Mouse (Mus musculus) adrenal gland, postnatal 4 days (tissue): ENCODE data around the gene Flywch2. TPM values are rescaled to one million over a fixed set of nuclear protein-coding genes. Genes with fewer than 3 reads are reported as not detected.
A peak's percentile ranks its signal among the peaks of the same experiment; 100 is the strongest.

ENCODE experiments used
- DNase-seq, 2 experiments: peaks; one replicate each; pipeline ENCODE4 v3.0.0; 2021 to 2022; ENCODE audit warnings: low spot score in 2 of 2, mixed read lengths in 2 of 2
- long read RNA-seq, 2 experiments: library from polyadenylated mRNA; stranded (forward); transcript quantifications; one replicate each; pipeline ENCODE4 v2.0.0; 2021
- total RNA-seq, 2 experiments: library from RNA; stranded (reverse); gene quantifications; 2 replicates each; pipeline ENCODE4 v1.2.3; 2021

The Flywch2 gene
- total RNA-seq, result 10 to 100 TPM; 14.0 to 14.4 TPM
- long read RNA-seq, experiment 1, transcript Flywch2-201 (3 exons, 694 nt), result major isoform, 11 of 15 reads
- long read RNA-seq, experiment 1, partial matches to known transcripts, result 1 of 15 reads
- long read RNA-seq, experiment 1, other reads (novel, unspliced or antisense), result 3 of 15 reads
- long read RNA-seq, experiment 2, transcript Flywch2-201 (3 exons, 694 nt), result major isoform, 10 of 18 reads
- long read RNA-seq, experiment 2, partial matches to known transcripts, result 6 of 18 reads
- long read RNA-seq, experiment 2, other reads (novel, unspliced or antisense), result 2 of 18 reads

DNA sequence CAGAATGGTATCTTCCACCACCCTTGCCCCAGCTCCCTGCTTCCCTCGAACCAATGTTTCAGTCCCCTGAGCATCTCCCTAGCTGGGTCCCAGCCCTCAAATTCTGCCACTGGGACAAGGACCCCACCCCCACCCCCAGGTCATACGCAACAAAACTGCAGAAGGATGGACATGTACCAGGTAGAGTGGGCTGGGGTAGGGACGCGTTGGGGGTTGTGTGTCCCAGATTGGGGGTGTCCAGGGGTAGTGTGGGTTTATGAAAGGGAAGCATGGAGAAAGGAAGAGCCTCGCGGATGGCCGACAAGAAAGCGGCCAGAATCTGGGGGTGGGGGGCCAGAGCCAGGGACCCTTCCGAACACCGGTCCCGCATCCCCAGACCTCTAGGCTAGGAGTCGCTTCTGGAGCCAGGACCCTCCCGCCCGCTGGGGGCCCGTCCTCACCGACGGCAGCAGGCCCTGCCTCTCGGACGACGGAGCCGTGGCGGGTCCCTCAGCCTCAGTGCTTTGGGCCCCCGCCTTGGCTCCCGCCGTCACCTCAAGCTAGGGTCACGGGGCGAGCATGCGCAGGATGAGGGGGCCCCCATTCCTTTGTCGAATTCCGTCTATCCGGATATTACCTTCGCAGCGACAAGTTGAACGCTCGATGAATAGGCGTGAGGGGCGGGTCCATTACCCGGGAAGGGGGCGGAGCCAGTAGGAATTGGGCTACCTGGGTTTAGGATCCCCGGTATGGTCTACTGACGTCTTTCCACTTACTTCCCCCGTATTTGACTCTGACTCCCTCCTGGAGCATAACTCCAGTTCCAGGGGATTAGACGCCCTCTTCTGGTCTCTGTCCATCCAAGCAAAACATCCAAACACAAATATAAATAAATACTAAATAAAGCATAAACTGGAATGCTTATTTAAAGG is at the start of gene Flywch2:
Flywch2 (minus strand) TSS at position 521 of the 911 bp plus-strand sequence.
- DNase-seq, result peak; percentile 25 to 47

- no peak for DNase-seq
These were observed 45.3 kb upstream of the Flywch2 start for GRCm38 (mm10) chr17:23831201-23831600.

GRCm38 (mm10) chr17:23829064-23829619 is 43.3 kb upstream of the Flywch2 start, which contains the start of gene Elob:
Gene Elob (minus strand): TSS chr17:23829136.
- peak in 1 of 2 experiments; percentile 80 for DNase-seq

GRCm38 (mm10) chr17:23828271-23829001 is 42.6 kb upstream of the Flywch2 start:
- no peak for DNase-seq

GRCm38 (mm10) chr17:23825591-23825990 is 39.7 kb upstream of the Flywch2 start:
- no peak for DNase-seq

GRCm38 (mm10) chr17:23823614-23824013 is 37.7 kb upstream of the Flywch2 start:
- no peak for DNase-seq

DNA sequence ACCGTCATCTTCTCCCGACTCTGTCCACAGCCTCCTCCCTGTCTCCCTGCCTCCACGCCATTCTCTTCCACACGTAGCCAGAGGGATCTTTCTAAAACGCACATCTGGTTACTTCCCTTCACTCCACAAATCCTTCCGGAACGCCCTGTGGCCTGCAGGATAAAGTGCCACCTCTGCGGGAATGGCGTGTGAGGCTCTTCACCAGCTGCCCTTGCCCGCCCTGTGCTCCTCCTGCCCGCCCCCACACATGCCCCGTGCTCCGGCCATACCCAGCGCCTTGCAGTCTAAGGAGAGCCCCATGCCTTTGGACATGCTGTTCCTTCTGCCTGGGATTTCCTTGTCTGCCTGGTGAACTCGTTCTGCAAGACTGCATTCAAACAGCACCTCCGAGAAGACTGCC is 37.1 kb upstream of the Flywch2 start:
- DNase-seq, result no peak

- no peak for DNase-seq
These were observed 36.2 kb upstream of the Flywch2 start for GRCm38 (mm10) chr17:23822094-23822493.

DNA sequence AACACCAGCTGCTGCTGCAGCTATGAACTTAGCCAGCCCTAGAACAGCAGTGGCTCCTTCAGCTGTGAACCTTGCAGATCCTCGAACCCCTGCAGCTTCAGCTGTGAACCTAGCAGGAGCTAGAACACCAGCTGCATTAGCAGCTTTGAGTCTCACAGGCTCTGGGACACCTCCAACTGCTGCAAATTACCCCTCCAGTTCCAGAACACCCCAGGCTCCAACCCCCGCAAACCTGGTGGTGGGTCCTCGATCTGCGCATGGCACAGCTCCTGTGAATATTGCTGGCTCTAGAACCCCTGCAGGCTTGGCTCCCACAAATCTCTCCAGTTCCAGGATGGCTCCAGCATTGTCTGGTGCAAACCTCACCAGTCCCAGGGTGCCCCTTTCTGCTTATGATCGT is 34.9 kb upstream of the Flywch2 start:
- no peak for DNase-seq

GRCm38 (mm10) chr17:23819235-23819634 is 33.4 kb upstream of the Flywch2 start:
- DNase-seq, result no peak

GRCm38 (mm10) chr17:23818579-23818978 is 32.7 kb upstream of the Flywch2 start:
- DNase-seq, result no peak

GRCm38 (mm10) chr17:23815641-23816040 is 29.8 kb upstream of the Flywch2 start:
- DNase-seq, result no peak

GRCm38 (mm10) chr17:23807918-23808317 is 22.0 kb upstream of the Flywch2 start:
- no peak for DNase-seq

DNA sequence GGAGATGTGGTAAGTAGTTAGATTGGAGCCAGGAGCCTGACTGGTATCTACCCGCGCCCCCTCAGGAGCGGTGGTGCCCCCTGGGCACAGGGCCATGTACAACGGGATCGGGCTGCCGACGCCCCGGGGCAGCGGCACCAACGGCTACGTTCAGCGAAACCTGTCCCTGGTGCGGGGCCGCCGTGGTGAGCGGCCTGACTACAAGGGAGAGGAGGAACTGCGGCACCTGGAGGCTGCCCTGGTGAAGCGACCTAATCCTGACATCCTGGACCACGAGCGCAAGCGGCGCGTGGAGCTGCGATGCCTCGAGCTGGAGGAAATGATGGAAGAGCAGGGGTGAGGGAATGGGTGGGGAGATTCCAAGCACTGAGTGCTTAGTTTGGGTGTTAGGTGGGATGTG is 21.0 kb upstream of the Flywch2 start:
- no peak for DNase-seq

DNA sequence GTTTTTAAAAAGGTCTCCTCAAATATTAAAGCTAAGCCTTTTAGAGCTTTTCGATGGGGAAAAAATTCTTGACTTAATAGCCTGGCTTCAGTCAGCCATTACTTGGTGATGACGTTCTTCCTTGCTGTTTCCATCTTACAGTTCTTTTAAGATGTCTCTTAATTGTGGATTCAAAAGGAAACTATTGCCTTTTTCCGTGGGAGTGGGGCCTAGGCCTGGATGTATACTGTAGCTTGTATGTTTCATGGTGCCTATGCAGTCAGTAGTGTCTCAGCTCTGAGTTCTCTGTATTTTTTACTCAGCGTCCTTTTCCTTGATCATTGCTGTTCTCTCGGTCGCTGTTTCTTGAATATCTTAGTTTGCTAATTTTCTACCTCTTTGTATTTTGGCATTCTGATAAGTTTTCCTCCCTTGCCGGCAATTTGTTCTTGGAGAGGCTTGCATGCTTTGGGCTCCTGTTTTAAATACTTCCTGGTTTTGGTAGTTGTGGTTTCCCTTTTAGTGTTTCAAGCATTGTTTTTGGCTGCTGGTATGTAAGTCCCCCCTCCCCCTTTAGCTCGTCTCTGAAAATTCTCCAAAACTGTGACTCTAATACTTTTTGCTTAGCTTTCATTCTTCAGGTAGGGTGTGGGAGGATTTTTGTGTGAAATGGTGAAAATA is 18.7 kb upstream of the Flywch2 start:
- DNase-seq, result no peak

- peak; percentile 71 to 72 for DNase-seq
These were observed 17.6 kb upstream of the Flywch2 start for GRCm38 (mm10) chr17:23803366-23804041.

DNA sequence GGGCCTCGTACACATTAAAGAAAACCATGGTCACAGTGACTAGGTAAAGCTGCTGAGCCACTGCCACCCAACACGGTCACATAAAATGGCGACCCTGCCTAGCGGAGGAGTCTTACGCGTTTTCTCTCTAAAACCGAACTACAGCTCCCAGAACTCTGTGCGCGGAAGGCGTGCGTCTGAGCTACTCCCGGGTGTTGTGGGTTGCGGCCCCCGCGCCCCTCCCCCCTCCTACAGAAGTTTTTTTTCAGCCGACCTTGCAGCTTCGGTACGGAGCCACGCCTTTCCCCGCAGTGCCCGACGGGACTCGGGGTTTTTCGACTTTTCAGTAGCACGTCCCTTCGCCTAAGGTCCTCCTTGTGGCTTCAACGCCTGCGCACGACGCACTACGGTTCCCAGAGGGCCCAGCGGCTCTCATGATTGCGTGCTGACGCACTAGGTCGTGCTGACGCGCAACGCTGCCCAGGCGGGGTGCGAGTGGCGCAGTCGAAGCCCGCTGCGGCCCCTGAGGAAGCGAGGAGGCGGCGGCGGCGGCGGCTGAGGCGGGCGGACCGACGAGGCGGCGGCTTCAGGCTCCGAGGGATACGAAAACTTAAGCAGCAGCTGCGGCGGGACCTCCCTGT is 17.0 kb upstream of the Flywch2 start:
- DNase-seq, result peak; percentile 79 to 89

DNA sequence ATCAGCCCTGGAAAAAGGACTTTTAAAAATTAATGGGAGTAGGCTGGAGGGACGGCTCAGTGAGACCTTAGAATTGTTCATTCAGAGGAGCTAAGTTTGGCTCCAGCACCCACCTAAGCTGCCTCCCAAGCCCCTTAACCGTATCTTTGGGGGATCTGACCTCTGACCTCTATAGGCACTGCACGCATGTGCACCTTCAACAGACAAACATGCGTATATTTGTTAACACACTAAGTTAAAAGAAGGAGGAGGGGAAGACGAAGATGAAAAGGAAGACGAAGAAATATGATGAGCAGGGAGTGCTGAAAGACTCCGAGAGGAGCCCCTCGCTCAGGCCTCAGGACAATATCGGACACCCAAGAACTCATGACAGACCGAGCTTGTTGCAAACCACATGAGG is 15.7 kb upstream of the Flywch2 start:
- DNase-seq, result no peak

- no peak for DNase-seq
These were observed 11.4 kb upstream of the Flywch2 start for GRCm38 (mm10) chr17:23797316-23797715.

DNA sequence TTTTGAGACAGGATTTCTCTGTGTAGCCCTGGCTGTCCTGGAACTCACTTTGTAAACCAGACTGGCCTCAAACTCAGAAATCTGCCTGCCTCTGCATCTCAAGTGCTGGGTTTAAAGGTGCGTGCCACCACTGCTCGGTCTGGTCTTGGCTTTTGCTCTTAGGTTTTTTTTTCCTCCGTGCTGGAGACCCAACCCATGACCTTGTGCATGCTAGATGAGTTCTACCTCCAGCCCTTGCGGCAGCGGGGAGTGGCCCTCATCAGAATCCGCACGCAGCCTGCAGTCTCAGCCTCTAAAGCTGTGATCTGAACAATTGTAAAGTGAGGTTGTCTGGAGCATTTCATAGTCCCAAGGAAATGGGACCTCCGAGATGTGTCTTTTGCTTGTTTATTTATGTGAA is 9.4 kb upstream of the Flywch2 start:
- DNase-seq, result no peak
